13 mouse cellular contexts compared by ENCODE assay signal in the genomic region with DNA sequence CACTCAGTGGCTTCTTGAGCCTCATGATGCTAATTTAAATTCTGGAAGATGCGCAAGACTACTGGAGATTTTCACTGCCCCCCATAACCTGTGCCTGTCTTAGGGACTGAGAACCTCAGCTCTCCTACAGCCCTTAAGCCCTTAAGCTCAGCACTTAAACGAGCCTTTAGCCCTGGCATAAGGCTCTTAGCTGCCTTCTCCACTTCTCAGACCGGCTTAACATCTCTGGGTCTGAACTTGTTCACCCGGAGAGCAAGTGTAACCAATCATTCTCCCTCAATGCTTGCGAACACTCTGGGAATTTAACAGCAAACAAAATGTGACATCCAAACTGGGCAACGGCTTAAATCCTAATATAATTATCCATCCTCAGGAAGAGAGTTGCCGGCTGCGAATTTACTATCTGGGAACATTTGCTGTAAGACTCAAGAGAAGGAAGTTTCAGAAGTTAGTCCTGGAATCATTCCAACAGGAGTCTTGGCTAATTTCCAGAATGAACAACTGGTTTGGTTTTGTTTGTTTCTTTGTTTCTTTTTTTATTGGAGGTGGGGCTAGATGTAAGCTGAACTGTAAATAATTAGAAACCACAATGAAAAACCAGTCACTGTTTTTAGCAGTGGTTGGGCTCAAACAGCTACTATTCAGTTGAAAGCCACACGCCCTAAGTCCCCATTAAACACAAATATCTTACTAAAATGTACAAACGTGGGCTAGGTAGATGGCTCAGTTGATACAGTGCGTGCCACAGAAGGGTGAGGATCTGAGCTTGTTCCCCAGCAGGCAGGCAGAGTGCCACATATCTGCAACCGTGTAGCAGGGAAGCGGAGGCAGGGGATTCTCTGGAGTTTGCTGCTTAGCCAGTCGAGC. TPM values are rescaled to one million over a fixed set of nuclear protein-coding genes. Genes with fewer than 3 reads are reported as not detected.
DNase-seq lines count a peak whose midpoint lies in the region; ATAC-seq lines count a peak whose summit lies in the region.
"Had no signal": no experiment of that assay in that cellular context is flagged by ENCODE, and none has a peak within 500 bp of the region (broad histone marks: within the 10 kb centered on the region; RNA-seq: fewer than 3 reads in every experiment).

No protein-coding gene starts in this region.

- H3K27me3 ChIP-seq in embryonic facial prominence, embryonic 13.5 days = no peaks in the 10 kb centered on the region
- no peaks in the 10 kb centered on the region for H3K27me3 ChIP-seq in embryonic facial prominence, embryonic 10.5 days (replicated peaks; ENCODE audit: low read depth, poor library complexity, severe bottlenecking)
- H3K27me3 ChIP-seq in heart, embryonic 15.5 days = no peaks in the 10 kb centered on the region
- H3K27me3 ChIP-seq in neural tube, embryonic 15.5 days (replicated peaks) = no peaks in the 10 kb centered on the region

- peaks cover 16% of the 10 kb centered on the region for H3K36me3 ChIP-seq in embryonic facial prominence, embryonic 13.5 days
- peaks cover 9% of the 10 kb centered on the region; the same call in 1 of the 2 replicates for H3K36me3 ChIP-seq in embryonic facial prominence, embryonic 10.5 days (replicated peaks)
- peaks cover 10% of the 10 kb centered on the region; the same call in 1 of the 2 replicates for H3K36me3 ChIP-seq in heart, embryonic 15.5 days
- H3K36me3 ChIP-seq in neural tube, embryonic 15.5 days = peaks cover 32% of the 10 kb centered on the region

- H3K27ac ChIP-seq in embryonic facial prominence, embryonic 13.5 days = peak overlapping the region; percentile 52
- H3K27ac ChIP-seq in embryonic facial prominence, embryonic 10.5 days (replicated peaks) = no peak overlapping the region
- peak overlapping the region; percentile 82 for H3K27ac ChIP-seq in heart, embryonic 15.5 days
- 0 out of 2 replicates have a peak overlapping the region, but pooled peaks have one; percentile 56 for H3K27ac ChIP-seq in neural tube, embryonic 15.5 days (replicated peaks)

- H3K9ac ChIP-seq in embryonic facial prominence, embryonic 13.5 days = no peak overlapping the region
- no peak overlapping the region for H3K9ac ChIP-seq in heart, embryonic 15.5 days
- no peak overlapping the region for H3K9ac ChIP-seq in neural tube, embryonic 15.5 days (replicated peaks)

- ATAC-seq in embryonic facial prominence, embryonic 13.5 days (ENCODE audit: insufficient number of reproducible peaks, insufficient read depth, low FRiP score, low TSS enrichment, low read depth) = no peak; the same call in 1 of the 2 replicates
- ATAC-seq in heart, embryonic 15.5 days (replicated peaks; ENCODE audit: insufficient number of reproducible peaks, insufficient read depth, low FRiP score, low read depth) = no peak
- no peak for ATAC-seq in neural tube, embryonic 15.5 days (ENCODE audit: low FRiP score)
- no peak for ATAC-seq in CD4-positive, CD25-positive, alpha-beta regulatory T cell, adult 4 months
- ATAC-seq: activated CD4-positive, CD25-positive, alpha-beta regulatory T cell, adult 4 months had no signal

- peak overlapping the region; percentile 9 for H3K4me2 ChIP-seq in embryonic facial prominence, embryonic 13.5 days
- 0 out of 2 replicates have a peak overlapping the region, but pooled peaks have one; percentile 6 for H3K4me2 ChIP-seq in heart, embryonic 15.5 days
- H3K4me2 ChIP-seq in neural tube, embryonic 15.5 days = no peak overlapping the region
- H3K4me2 ChIP-seq: liver, embryonic 11.5 days had no signal

- DNase-seq in embryonic facial prominence, embryonic 10.5 days (ENCODE audit: low spot score) = no peak
- DNase-seq in layer of hippocampus, postnatal 36 days = peak; percentile 28 to 41
- DNase-seq in layer of hippocampus, postnatal 10 days (ENCODE audit: low spot score in 2 of 2) = no peak
- no peak for DNase-seq in embryo, embryonic 9.5 days (ENCODE audit: extremely low spot score)
- DNase-seq: cerebellum, adult 9-11 months; gastrocnemius, postnatal 14 days had no signal

- no peak overlapping the region for H3K4me3 ChIP-seq in embryonic facial prominence, embryonic 13.5 days
- no peak overlapping the region for H3K4me3 ChIP-seq in embryonic facial prominence, embryonic 10.5 days
- no peak overlapping the region for H3K4me3 ChIP-seq in heart, embryonic 15.5 days
- H3K4me3 ChIP-seq in neural tube, embryonic 15.5 days (replicated peaks) = no peak overlapping the region

- no peaks in the 10 kb centered on the region for H3K9me3 ChIP-seq in embryonic facial prominence, embryonic 13.5 days
- H3K9me3 ChIP-seq in embryonic facial prominence, embryonic 10.5 days = no peaks in the 10 kb centered on the region
- H3K9me3 ChIP-seq in heart, embryonic 15.5 days (replicated peaks) = no peaks in the 10 kb centered on the region
- H3K9me3 ChIP-seq in neural tube, embryonic 15.5 days (replicated peaks) = no peaks in the 10 kb centered on the region

- peaks cover 30% of the 10 kb centered on the region for H3K4me1 ChIP-seq in embryonic facial prominence, embryonic 13.5 days
- H3K4me1 ChIP-seq in embryonic facial prominence, embryonic 10.5 days = no peaks in the 10 kb centered on the region
- peaks cover 33% of the 10 kb centered on the region for H3K4me1 ChIP-seq in heart, embryonic 15.5 days (replicated peaks)
- H3K4me1 ChIP-seq in neural tube, embryonic 15.5 days = peaks cover 9% of the 10 kb centered on the region

- 31% methylated on average over 14 of the region's 14 CpGs for WGBS in embryonic facial prominence, embryonic 13.5 days
- 75% methylated on average over 14 of the region's 14 CpGs for WGBS in embryonic facial prominence, embryonic 10.5 days
- 37% methylated on average over 14 of the region's 14 CpGs for WGBS in heart, embryonic 15.5 days
- 53% methylated on average over 14 of the region's 14 CpGs for WGBS in neural tube, embryonic 15.5 days

RNA-seq across cellular contexts. Expression of a gene that starts 13.5 kb away (rescaled TPM):
- 32.0 and 32.8 TPM in 2 replicates for polyA plus RNA-seq in embryonic facial prominence, embryonic 13.5 days (2015; fragmentation: Nextera tagmentation; extraction: Ambion mirVana)
- 10.6 and 12.0 TPM in 2 replicates for polyA plus RNA-seq in embryonic facial prominence, embryonic 10.5 days (2016; fragmentation: Nextera tagmentation; extraction: Ambion mirVana)
- 10 to 100 TPM; 66.1 to 72.4 TPM for total RNA-seq in layer of hippocampus, postnatal 36 days (2021)
- 10 to 100 TPM; 76.8 to 80.3 TPM for total RNA-seq in layer of hippocampus, postnatal 10 days (2021)
- polyA plus RNA-seq in heart, embryonic 15.5 days (2015; fragmentation: Nextera tagmentation; extraction: Ambion mirVana) = 50.0 and 52.3 TPM in 2 replicates
- 123 and 135 TPM in 2 replicates for polyA plus RNA-seq in neural tube, embryonic 15.5 days (2015; fragmentation: Nextera tagmentation; extraction: Ambion mirVana)
- polyA plus RNA-seq in CD4-positive, CD25-positive, alpha-beta regulatory T cell, adult 4 months (2017; shearing (Covaris generic)) = not detected
- total RNA-seq: neutrophil, adult 5-6 weeks had no signal
- polyA plus RNA-seq: activated CD4-positive, CD25-positive, alpha-beta regulatory T cell, adult 4 months had no signal

RNA-seq across cellular contexts. Expression of a gene that starts 34.9 kb away (rescaled TPM):
- 5.4 TPM in 1 of 2 replicates, not detected in the other for polyA plus RNA-seq in embryonic facial prominence, embryonic 13.5 days (2015; fragmentation: Nextera tagmentation; extraction: Ambion mirVana)
- polyA plus RNA-seq in embryonic facial prominence, embryonic 10.5 days (2016; fragmentation: Nextera tagmentation; extraction: Ambion mirVana) = not detected in 2 replicates
- total RNA-seq in layer of hippocampus, postnatal 36 days (2021) = 1 to 10 TPM; 1.9 to 2.1 TPM
- total RNA-seq in layer of hippocampus, postnatal 10 days (2021) = 1 to 10 TPM; 1.5 to 1.6 TPM
- polyA plus RNA-seq in heart, embryonic 15.5 days (2015; fragmentation: Nextera tagmentation; extraction: Ambion mirVana) = 0.40 and 2.2 TPM in 2 replicates
- 0.14 and 8.8 TPM in 2 replicates for polyA plus RNA-seq in neural tube, embryonic 15.5 days (2015; fragmentation: Nextera tagmentation; extraction: Ambion mirVana)
- polyA plus RNA-seq in CD4-positive, CD25-positive, alpha-beta regulatory T cell, adult 4 months (2017; shearing (Covaris generic)) = not detected
- total RNA-seq: gastrocnemius, postnatal 14 days; neutrophil, adult 5-6 weeks had no signal
- polyA plus RNA-seq: activated CD4-positive, CD25-positive, alpha-beta regulatory T cell, adult 4 months had no signal

RNA-seq across cellular contexts. Expression of a gene that starts 47.6 kb away (rescaled TPM):
- 48.0 and 49.9 TPM in 2 replicates for polyA plus RNA-seq in embryonic facial prominence, embryonic 13.5 days (2015; fragmentation: Nextera tagmentation; extraction: Ambion mirVana)
- polyA plus RNA-seq in embryonic facial prominence, embryonic 10.5 days (2016; fragmentation: Nextera tagmentation; extraction: Ambion mirVana) = 48.9 and 51.4 TPM in 2 replicates
- 10 to 100 TPM; 74.1 to 88.7 TPM for total RNA-seq in layer of hippocampus, postnatal 36 days (2021)
- 10 to 100 TPM; 79.6 to 80.6 TPM for total RNA-seq in layer of hippocampus, postnatal 10 days (2021)
- polyA plus RNA-seq in heart, embryonic 15.5 days (2015; fragmentation: Nextera tagmentation; extraction: Ambion mirVana) = 23.2 TPM in 2 replicates
- 40.0 and 42.2 TPM in 2 replicates for polyA plus RNA-seq in neural tube, embryonic 15.5 days (2015; fragmentation: Nextera tagmentation; extraction: Ambion mirVana)
- 10 to 100 TPM; 52.4 to 62.4 TPM for polyA plus RNA-seq in CD4-positive, CD25-positive, alpha-beta regulatory T cell, adult 4 months (2017; shearing (Covaris generic))

Comparison
In these comparisons a context has a peak if more than half of its experiments do, and no peak if none do; other contexts are left out.
1. DNase-seq: peak in layer of hippocampus, postnatal 36 days (2 of 2); none in embryonic facial prominence, embryonic 10.5 days (single experiment), layer of hippocampus, postnatal 10 days (0 of 2) and embryo, embryonic 9.5 days (single experiment).
2. RNA of a gene that starts 13.5 kb away (polyA plus RNA-seq): 123 to 135 TPM in neural tube, embryonic 15.5 days, 50.0 to 52.3 TPM in heart, embryonic 15.5 days, 32.0 to 32.8 TPM in embryonic facial prominence, embryonic 13.5 days and 10.6 to 12.0 TPM in embryonic facial prominence, embryonic 10.5 days; not detected in CD4-positive, CD25-positive, alpha-beta regulatory T cell, adult 4 months; every median in the first group is over 10 times any median in the second.